Mouse (Mus musculus) bone marrow macrophage, adult 2 months (primary cell): ENCODE data around the gene Camsap2. TPM values are rescaled to one million over a fixed set of nuclear protein-coding genes. Genes with fewer than 3 reads are reported as not detected.

Source experiments
- H3K27ac ChIP-seq: 2 replicates; pipeline ENCODE4 v1.5.1; 2012; ENCODE audit warnings: low read depth, low read length; ENCODE audit not compliant: insufficient read depth
- H3K4me1 ChIP-seq: 2 replicates; pipeline ENCODE4 v1.6.1; 2012; ENCODE audit warnings: low read length; ENCODE audit not compliant: control insufficient read depth, insufficient read depth
- H3K4me3 ChIP-seq: 2 replicates; pipeline ENCODE4 v1.5.1; 2012; ENCODE audit warnings: mild to moderate bottlenecking, low read length, moderate library complexity; ENCODE audit not compliant: insufficient read depth
- CTCF ChIP-seq: IDR thresholded peaks from 2 replicates; pipeline ENCODE4 v1.5.1; 2012; ENCODE audit warnings: low read depth, mild to moderate bottlenecking, low read length, moderate library complexity
- POLR2A ChIP-seq: IDR thresholded peaks from 2 replicates; pipeline ENCODE4 v1.6.1; 2012; ENCODE audit warnings: mild to moderate bottlenecking, low read depth, low read length, borderline replicate concordance
- polyA plus RNA-seq: library from polyadenylated mRNA; stranded (reverse); fragments of >200 nt; gene quantifications from 2 replicates; pipeline ENCODE4 v1.2.4, GENCODE M21; 2012; ENCODE audit not compliant: missing spikeins, insufficient read depth, insufficient read length

Camsap2 gene
- polyA plus RNA-seq, 1 experiment = 21.2 TPM

DNA sequence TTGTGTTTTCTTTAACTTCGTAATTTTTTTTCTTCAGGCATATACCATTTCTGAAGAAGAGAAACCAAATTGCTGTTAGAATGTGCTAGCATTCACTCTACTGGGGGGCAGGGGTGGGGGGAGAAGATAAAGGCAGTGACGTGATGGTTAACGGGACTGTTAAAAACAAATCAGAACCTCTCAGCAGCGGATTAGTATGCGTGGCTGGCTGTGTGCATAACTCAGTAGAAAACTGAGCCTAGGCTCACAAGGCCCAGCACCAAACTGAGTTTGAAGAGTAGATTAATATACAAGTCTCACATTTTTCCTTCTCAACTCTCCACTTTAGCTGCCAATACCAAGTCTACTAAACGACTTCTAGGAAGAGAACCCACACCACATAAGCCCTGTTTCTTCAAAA lies 17.1 kb upstream of the Camsap2 start:
- TF ChIP-seq POLR2A (no peak), CTCF (no peak)
- Histone ChIP-seq H3K4me3 (no peak overlapping the region), H3K4me1 (no peaks in the 10 kb centered on the region), H3K27ac (no peak overlapping the region)

DNA sequence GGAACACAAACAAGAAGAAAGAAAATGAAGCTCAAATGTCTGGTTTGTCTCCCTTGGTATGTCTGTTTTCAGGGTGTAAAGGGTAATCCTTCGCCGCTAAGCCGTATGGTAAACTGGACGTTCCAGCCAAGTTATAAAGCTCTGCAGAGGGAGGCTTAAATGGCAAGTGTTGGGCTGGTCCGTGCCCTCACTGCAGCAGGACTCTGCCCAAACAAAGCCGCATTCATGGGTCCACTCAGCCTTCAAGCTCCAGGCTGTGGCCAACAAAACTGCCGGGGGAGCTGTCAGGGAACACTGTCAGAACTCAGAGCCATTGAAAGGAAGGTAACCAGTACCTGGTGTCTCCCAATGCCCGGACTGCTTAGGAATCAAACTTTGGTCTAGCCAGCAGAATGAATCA lies 16.7 kb upstream of the Camsap2 start:
- TF ChIP-seq POLR2A = no peak
- no peak for TF ChIP-seq CTCF
- H3K27ac ChIP-seq = no peak overlapping the region

DNA sequence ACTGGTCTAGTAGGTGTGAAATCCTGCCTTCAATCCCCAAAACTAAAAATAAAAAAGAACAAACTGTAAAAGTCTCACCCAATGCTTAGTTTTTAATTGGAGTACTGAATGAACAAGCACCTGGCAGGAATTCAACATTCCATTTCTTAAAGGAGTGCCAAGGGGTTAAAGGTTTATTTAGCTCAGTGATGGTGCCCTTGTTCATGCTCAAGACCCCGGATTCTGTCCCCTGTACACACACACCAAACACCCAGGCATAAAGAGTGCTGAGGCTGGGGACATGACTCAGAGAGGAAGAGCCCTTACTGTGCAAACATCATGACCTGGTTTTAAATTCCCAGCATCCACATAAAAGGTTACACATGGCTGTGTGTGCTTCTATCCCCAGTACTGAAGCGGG lies 15.5 kb upstream of the Camsap2 start:
- no peak for TF ChIP-seq CTCF
- TF ChIP-seq POLR2A = no peak
- Histone ChIP-seq H3K4me3 (no peak overlapping the region), H3K4me1 (no peaks in the 10 kb centered on the region), H3K27ac (no peak overlapping the region)

More for the DNA sequence above, 16.7 kb upstream of the Camsap2 start:
- Histone ChIP-seq H3K4me3 (no peak overlapping the region), H3K4me1 (no peaks in the 10 kb centered on the region)

DNA sequence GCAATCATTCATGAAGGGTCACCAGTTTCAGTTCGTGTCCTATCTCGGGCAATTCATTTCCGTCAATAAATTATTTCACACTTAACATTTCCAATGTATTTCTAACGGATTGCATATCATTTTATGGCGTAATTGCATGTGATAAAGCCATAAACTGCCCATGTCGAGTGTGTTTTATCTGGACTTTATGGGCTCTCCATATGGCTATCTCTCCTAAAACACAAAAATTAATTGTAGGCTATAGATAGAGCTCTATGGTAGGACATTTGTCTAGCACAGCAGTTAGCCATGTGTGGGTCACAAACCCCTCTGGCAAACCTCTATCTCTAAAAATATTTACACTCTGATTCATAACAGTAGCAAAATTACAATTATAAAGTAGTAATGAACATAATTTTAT lies 15.0 kb upstream of the Camsap2 start:
- no peaks in the 10 kb centered on the region for H3K4me1 ChIP-seq
- no peak overlapping the region for H3K4me3 ChIP-seq
- no peak overlapping the region for H3K27ac ChIP-seq
- TF ChIP-seq CTCF (no peak), POLR2A (no peak)

DNA sequence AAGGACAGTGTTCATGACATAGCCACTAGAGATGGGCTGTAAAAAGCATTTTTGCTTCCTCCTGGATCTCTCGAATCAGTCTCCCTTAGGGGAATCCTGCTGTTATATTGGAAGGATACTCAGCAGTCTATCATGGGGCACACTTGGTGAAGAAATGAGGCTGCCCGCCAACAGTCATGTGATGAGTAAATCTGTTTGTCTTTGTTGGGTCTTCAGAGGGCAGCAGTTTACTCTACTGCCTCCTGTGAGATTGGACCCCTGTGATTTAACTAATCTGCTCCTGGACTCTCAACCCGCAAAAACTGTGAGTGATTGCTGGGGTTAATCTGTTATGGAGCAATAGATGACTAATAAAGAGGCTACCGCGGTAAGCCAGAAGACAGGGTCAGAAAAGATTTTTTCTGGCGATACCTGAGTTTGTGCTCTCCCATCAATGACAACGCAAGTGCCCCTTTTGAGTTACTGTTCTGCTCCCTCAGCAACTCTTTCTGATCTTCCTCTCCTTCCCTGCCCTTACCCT lies 13.0 kb upstream of the Camsap2 start:
- H3K4me3 ChIP-seq = no peak overlapping the region
- no peak overlapping the region for H3K27ac ChIP-seq
- no peak for TF ChIP-seq POLR2A
- no peak for TF ChIP-seq CTCF
- H3K4me1 ChIP-seq = no peaks in the 10 kb centered on the region

DNA sequence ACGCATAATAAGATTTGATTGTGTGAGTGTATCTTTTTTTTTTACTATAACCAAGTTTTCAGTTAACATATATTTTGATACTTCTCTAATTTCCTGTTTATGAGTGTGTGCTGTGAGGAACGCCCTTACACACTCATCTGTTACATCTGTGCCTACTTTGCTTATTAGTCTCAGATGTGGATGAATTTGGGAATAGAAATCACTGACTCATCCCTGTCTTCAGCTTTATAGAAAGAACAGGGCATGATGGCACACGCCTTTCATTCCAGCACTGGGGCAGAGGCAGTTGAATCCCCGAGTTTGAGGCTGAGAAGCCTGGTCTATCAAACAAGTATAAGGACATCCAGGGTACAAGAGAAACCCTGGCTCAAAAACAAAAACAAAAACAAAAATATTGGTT lies 9.7 kb upstream of the Camsap2 start:
- no peak for TF ChIP-seq POLR2A
- TF ChIP-seq CTCF = no peak
- no peak overlapping the region for H3K4me3 ChIP-seq
- H3K27ac ChIP-seq = no peak overlapping the region
- no peaks in the 10 kb centered on the region for H3K4me1 ChIP-seq

DNA sequence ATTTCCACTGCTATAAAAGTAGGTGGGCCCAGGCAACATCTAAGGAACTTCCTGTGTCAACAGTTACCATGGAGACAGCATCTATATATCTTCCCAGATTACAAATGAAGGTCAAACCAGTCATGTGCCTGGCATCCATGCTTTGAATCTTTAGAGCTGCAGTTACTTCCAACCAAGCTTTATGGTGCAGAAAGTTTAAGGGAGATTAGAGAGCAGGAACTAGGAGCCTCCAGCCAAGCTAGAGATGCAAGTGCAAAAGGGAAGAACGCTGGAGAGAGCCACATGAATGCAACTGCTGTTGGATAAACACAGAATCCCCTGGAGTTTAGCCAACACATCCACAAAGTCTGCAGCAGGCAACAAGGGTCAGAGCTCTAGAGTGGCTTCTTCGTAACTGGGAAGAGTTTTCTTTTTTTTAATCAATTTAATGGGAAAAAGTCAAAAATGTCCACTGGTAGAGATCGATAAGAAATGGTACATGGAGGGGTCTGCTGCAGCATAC lies 4.8 kb upstream of the Camsap2 start:
- no peak for TF ChIP-seq CTCF
- TF ChIP-seq POLR2A = no peak
- peaks cover 2% of the 10 kb centered on the region; the same call in 1 of the 2 replicates for H3K4me1 ChIP-seq
- no peak overlapping the region for H3K4me3 ChIP-seq
- H3K27ac ChIP-seq = no peak overlapping the region

DNA sequence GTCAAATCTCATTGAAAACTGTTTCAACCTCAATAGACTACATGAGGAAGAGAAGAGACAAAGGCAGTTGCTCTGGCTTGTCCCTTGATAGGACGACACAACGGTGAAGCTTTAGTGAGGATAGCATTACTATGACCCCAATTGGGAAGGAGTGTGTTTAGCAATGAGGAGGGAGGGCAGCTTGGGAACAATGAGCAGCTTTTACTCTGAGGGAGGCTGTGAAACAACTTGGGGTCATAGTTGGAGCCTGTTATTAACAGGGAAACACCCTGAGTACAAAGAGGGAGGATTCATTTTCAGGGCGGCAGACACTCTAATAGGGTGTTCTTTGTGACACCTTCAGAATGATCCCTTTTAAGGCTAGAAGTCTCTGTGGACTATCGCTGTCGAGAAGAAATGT lies 2.2 kb upstream of the Camsap2 start:
- no peak for TF ChIP-seq CTCF
- no peak for TF ChIP-seq POLR2A
- Histone ChIP-seq H3K4me3 (no peak overlapping the region), H3K4me1 (peaks cover 8% of the 10 kb centered on the region), H3K27ac (no peak overlapping the region)

DNA sequence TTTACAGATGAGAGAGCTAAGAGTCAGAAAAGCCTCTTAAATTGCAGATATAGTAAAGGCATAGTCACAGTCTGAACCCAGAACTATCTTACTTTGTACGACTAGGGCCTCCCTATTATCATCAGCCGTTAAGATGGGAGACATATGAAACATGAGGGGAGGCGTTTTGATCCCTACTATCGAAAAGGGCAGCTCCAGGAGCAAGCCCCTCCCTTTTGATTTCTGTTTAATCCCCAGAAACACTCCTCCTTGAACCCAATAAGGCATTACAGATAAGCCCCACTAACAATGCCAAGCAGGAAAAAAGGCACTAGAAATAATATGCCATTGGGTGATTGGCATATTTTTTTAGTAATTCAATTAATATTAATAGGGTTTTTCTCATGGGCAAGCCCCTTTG lies 1.2 kb upstream of the Camsap2 start:
- H3K4me1 ChIP-seq = peaks cover 10% of the 10 kb centered on the region
- H3K27ac ChIP-seq = no peak overlapping the region
- H3K4me3 ChIP-seq = no peak overlapping the region

DNA sequence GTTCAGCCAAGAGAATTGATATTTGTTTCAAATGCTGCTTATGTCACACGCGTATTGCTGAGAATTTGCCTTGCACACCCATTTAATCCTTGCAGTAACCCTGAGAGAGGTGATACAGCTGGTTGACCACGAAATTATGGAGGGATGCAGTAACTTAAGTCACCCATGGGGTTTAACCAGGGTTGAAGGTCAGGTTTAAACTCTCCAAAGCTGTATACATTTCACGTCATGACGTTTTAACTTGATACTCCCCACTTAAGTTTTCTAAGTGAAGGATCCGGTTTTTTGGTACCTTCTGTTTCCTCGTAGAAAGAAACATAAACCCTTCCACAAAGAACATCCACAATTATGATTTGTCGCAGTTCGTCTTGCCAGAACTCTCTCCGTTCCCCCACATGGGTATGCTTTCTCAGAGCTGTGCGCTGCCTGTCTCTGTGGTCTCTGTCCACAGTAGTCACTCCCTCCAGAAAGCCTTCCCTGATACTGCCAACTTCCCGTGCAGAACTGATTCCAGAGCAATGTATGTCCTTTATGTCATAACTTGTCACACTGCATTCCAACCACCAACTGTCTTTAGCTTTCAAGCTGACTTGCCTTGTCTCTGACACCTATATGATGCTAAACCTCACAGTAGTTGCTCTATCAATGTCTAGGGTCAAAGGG lies 600 bp upstream of the Camsap2 start:
- Histone ChIP-seq H3K27ac (peak overlapping the region; percentile 35), H3K4me3 (peak overlapping the region; percentile 87), H3K4me1 (peaks cover 10% of the 10 kb centered on the region)
- TF ChIP-seq POLR2A (no peak), CTCF (no peak)

More for the DNA sequence above, 1.2 kb upstream of the Camsap2 start:
- TF ChIP-seq CTCF (no peak), POLR2A (no peak)
